Comparison of ENCODE assay signal across 8 mouse cellular contexts in genomic region chrX:7762137-7762920, GRCm38 (mm10). TPM values are rescaled to one million over a fixed set of nuclear protein-coding genes. Genes with fewer than 3 reads are reported as not detected.
DNase-seq lines count a peak whose midpoint lies in the region; ATAC-seq and TF ChIP-seq lines count a peak whose summit lies in the region.

TSS of gene Tfe3 (plus strand) at chrX:7762560.

- peaks cover 20% of the 10 kb centered on the region for H3K36me3 ChIP-seq in G1E (replicated peaks)
- H3K36me3 ChIP-seq in forebrain, postnatal 0 days (ENCODE audit: insufficient read depth) = no peaks in the 10 kb centered on the region
- peaks cover 3% of the 10 kb centered on the region; the same call in 1 of the 2 replicates for H3K36me3 ChIP-seq in lung, embryonic 15.5 days

- H3K27me3 ChIP-seq in G1E (ENCODE audit: insufficient read depth, low read length) = no peaks in the 10 kb centered on the region
- H3K27me3 ChIP-seq in forebrain, postnatal 0 days (ENCODE audit: insufficient read depth, low read length) = no peaks in the 10 kb centered on the region
- H3K27me3 ChIP-seq in lung, embryonic 15.5 days = no peaks in the 10 kb centered on the region

- peaks cover 42% of the 10 kb centered on the region for H3K4me1 ChIP-seq in G1E (ENCODE audit: insufficient read depth, low read depth, low read length)
- H3K4me1 ChIP-seq in forebrain, postnatal 0 days (ENCODE audit: insufficient read depth) = no peaks in the 10 kb centered on the region
- peaks cover 17% of the 10 kb centered on the region for H3K4me1 ChIP-seq in lung, embryonic 15.5 days

- H3K4me3 ChIP-seq in G1E (ENCODE audit: low read depth, low read length) = peak within 1 kb of the TSS; percentile 79
- peak within 1 kb of the TSS; percentile 53 for H3K4me3 ChIP-seq in forebrain, postnatal 0 days (ENCODE audit: low read depth, low read length)
- peak within 1 kb of the TSS; percentile 67 for H3K4me3 ChIP-seq in lung, embryonic 15.5 days

- H3K9me3 ChIP-seq in G1E (replicated peaks) = no peaks in the 10 kb centered on the region
- H3K9me3 ChIP-seq in forebrain, postnatal 0 days (ENCODE audit: low read length) = no peaks in the 10 kb centered on the region
- no peaks in the 10 kb centered on the region for H3K9me3 ChIP-seq in lung, embryonic 15.5 days

- no peak within 1 kb of the TSS for H3K27ac ChIP-seq in forebrain, postnatal 0 days (ENCODE audit: low read depth, low read length)
- H3K27ac ChIP-seq in lung, embryonic 15.5 days = peak within 1 kb of the TSS; percentile 55

- WGBS in forebrain, postnatal 0 days = 37% methylated on average over 38 of the region's 38 CpGs
- WGBS in lung, embryonic 15.5 days = 14% methylated on average over 35 of the region's 38 CpGs

- TF ChIP-seq CTCF in G1E (IDR thresholded peaks at IDR 0.05; ENCODE audit: low read depth, low read length) = no peak
- no peak for TF ChIP-seq CTCF in forebrain, postnatal 0 days (IDR thresholded peaks at IDR 0.05; ENCODE audit: low read depth)

- peak within 1 kb of the TSS; percentile 57 for H3K9ac ChIP-seq in forebrain, postnatal 0 days
- peak within 1 kb of the TSS; percentile 66 for H3K9ac ChIP-seq in lung, embryonic 15.5 days

- peak; percentile 84 for DNase-seq in G1E (ENCODE audit: low spot score)
- DNase-seq in cerebellum, adult 18-20 months = peak; percentile 87 to 96
- peak; percentile 93 for DNase-seq in forebrain, postnatal 0 days
- peak; percentile 92 for DNase-seq in heart, postnatal 4 days
- DNase-seq in layer of hippocampus, adult 8-10 months (ENCODE audit: low spot score in 2 of 2) = peak; percentile 88 to 93
- DNase-seq in ovary, adult 18-20 months (ENCODE audit: low spot score) = peak; percentile 93
- DNase-seq in thymus, postnatal 0 days (ENCODE audit: low spot score) = peak; percentile 82

- peak within 1 kb of the TSS; percentile 59 for H3K4me2 ChIP-seq in forebrain, postnatal 0 days (ENCODE audit: low read depth)
- peak within 1 kb of the TSS; percentile 66 for H3K4me2 ChIP-seq in lung, embryonic 15.5 days

- peak; percentile 92 for ATAC-seq in G1E (ENCODE audit: extremely low read depth, insufficient number of reproducible peaks, low FRiP score, poor library complexity, severe bottlenecking)
- ATAC-seq in forebrain, postnatal 0 days = peak; percentile 97
- ATAC-seq in lung, embryonic 15.5 days (ENCODE audit: borderline replicate concordance, extremely low read depth, low FRiP score, low TSS enrichment) = peak; percentile 95

RNA-seq across cellular contexts. Expression of gene Tfe3, which starts in this region (rescaled TPM):
- 78.7 and 81.0 TPM in 2 replicates for total RNA-seq in G1E (2014; fragmentation: Nextera tagmentation)
- 14.1 and 17.0 TPM in 2 replicates for total RNA-seq in G1E (2017)
- 51.8 and 65.1 TPM in 2 replicates for polyA plus RNA-seq in G1E (2012)
- total RNA-seq in forebrain, postnatal 0 days (2014; rRNA removed) = 12.8 and 20.4 TPM in 2 replicates
- 17.3 and 20.1 TPM in 2 replicates for polyA plus RNA-seq in forebrain, postnatal 0 days (2015; fragmentation: Nextera tagmentation; extraction: Ambion mirVana)
- 10 to 100 TPM; 16.2 to 16.5 TPM for total RNA-seq in heart, postnatal 4 days (2021)
- total RNA-seq in layer of hippocampus, adult 8-10 months (2022) = 10 to 100 TPM; 31.8 to 34.9 (median 32.7) TPM
- polyA plus RNA-seq in lung, embryonic 15.5 days (2015; fragmentation: Nextera tagmentation; extraction: Ambion mirVana) = 29.2 and 30.5 TPM in 2 replicates
- polyA plus RNA-seq in thymus, postnatal 0 days (2015; fragmentation: Nextera tagmentation; extraction: Ambion mirVana) = 11.4 TPM in 2 replicates
